Mouse (Mus musculus): ENCODE measurements around the gene Scube3.

- no peak for TF ChIP-seq CTCF (IDR thresholded peaks at IDR 0.05; ENCODE audit: borderline replicate concordance, insufficient read depth, low read length)
- no peak for TF ChIP-seq POLR2A (IDR thresholded peaks at IDR 0.05; ENCODE audit: low read depth, low read length)
Measured at GRCm38 (mm10) chr17:28124368-28124767, 17.6 kb upstream of the Scube3 start.
